Mouse (Mus musculus) kidney, adult 9 months (tissue): ENCODE measurements at regions not wholly inside any gene's neighbourhood (a gene's known extent, or its start where the extent isn't known, plus 50 kb on each side); places are given as distances from the start of the nearest gene placed in this dataset.
"Not testable (repeated sequence)": the region's sequence is repeated elsewhere in the genome, so short reads cannot be mapped to it uniquely, and the experiment has no call there.

Experiments
- DNase-seq: peaks from one replicate; pipeline ENCODE4 v3.0.0; 2022

- no peak for DNase-seq
Observed at GRCm38 (mm10) chr1:13042326-13042725, 1628.4 kb downstream of the A830018L16Rik start.

- DNase-seq: peak; percentile 44
Observed at GRCm38 (mm10) chr1:13050140-13050775, 1636.4 kb downstream of the A830018L16Rik start.

GRCm38 (mm10) chr1:13051433-13052066 is 1637.6 kb downstream of the A830018L16Rik start:
- not testable (repeated sequence) for DNase-seq

- peak; percentile 47 for DNase-seq
Observed at GRCm38 (mm10) chr1:13052067-13052460, 1638.2 kb downstream of the A830018L16Rik start.

GRCm38 (mm10) chr1:13057741-13058140 is 1643.8 kb downstream of the A830018L16Rik start:
- DNase-seq: no peak

- DNase-seq: no peak
Observed at GRCm38 (mm10) chr1:13059616-13060320, 1645.9 kb downstream of the A830018L16Rik start.
